Mouse (Mus musculus): ENCODE measurements around the gene Emc10. TPM values are rescaled to one million over a fixed set of nuclear protein-coding genes. Genes with fewer than 3 reads are reported as not detected.
A peak's percentile ranks its signal among the peaks of the same experiment; 100 is the strongest.

The Emc10 gene
- total RNA-seq, 1 experiment from 2014 or later = 44.3 TPM

GRCm38 (mm10) chr7:44469677-44470675 is 26.4 kb downstream of the Emc10 start:
- no peak for ATAC-seq (replicated peaks in 1 of 2; ENCODE audit: insufficient read depth in 1 of 2, low FRiP score in 2 of 2, low TSS enrichment in 1 of 2, low read depth in 1 of 2, poor library complexity in 2 of 2, severe bottlenecking in 2 of 2)

- ATAC-seq (replicated peaks in 1 of 2; ENCODE audit: insufficient read depth in 1 of 2, low FRiP score in 2 of 2, low TSS enrichment in 1 of 2, low read depth in 1 of 2, poor library complexity in 2 of 2, severe bottlenecking in 2 of 2) = no peak
Measured at GRCm38 (mm10) chr7:44468644-44469285, 27.6 kb downstream of the Emc10 start.

GRCm38 (mm10) chr7:44467811-44468411 is 28.4 kb downstream of the Emc10 start, which contains the start of gene Josd2:
Gene Josd2, plus strand, starts transcription at chr7:44467980.
- ATAC-seq (replicated peaks in 1 of 2; ENCODE audit: insufficient read depth in 1 of 2, low FRiP score in 2 of 2, low TSS enrichment in 1 of 2, low read depth in 1 of 2, poor library complexity in 2 of 2, severe bottlenecking in 2 of 2) = peak; percentile 94 to 96

GRCm38 (mm10) chr7:44466888-44467311 is 29.4 kb downstream of the Emc10 start:
- ATAC-seq (replicated peaks in 1 of 2; ENCODE audit: insufficient read depth in 1 of 2, low FRiP score in 2 of 2, low TSS enrichment in 1 of 2, low read depth in 1 of 2, poor library complexity in 2 of 2, severe bottlenecking in 2 of 2) = no peak

GRCm38 (mm10) chr7:44466006-44466887 is 30.1 kb downstream of the Emc10 start:
- ATAC-seq (replicated peaks in 1 of 2; ENCODE audit: insufficient read depth in 1 of 2, low FRiP score in 2 of 2, low TSS enrichment in 1 of 2, low read depth in 1 of 2, poor library complexity in 2 of 2, severe bottlenecking in 2 of 2) = no peak

GRCm38 (mm10) chr7:44465111-44465510 is 31.2 kb downstream of the Emc10 start, which contains the start of gene Aspdh:
Gene Aspdh, plus strand, starts transcription at chr7:44465391.
- no peak for ATAC-seq (replicated peaks in 1 of 2; ENCODE audit: insufficient read depth in 1 of 2, low FRiP score in 2 of 2, low TSS enrichment in 1 of 2, low read depth in 1 of 2, poor library complexity in 2 of 2, severe bottlenecking in 2 of 2)

GRCm38 (mm10) chr7:44464511-44464910 is 31.8 kb downstream of the Emc10 start:
- ATAC-seq (replicated peaks in 1 of 2; ENCODE audit: insufficient read depth in 1 of 2, low FRiP score in 2 of 2, low TSS enrichment in 1 of 2, low read depth in 1 of 2, poor library complexity in 2 of 2, severe bottlenecking in 2 of 2) = no peak

- no peak for ATAC-seq (replicated peaks in 1 of 2; ENCODE audit: insufficient read depth in 1 of 2, low FRiP score in 2 of 2, low TSS enrichment in 1 of 2, low read depth in 1 of 2, poor library complexity in 2 of 2, severe bottlenecking in 2 of 2)
Measured at GRCm38 (mm10) chr7:44463556-44464225, 32.6 kb downstream of the Emc10 start.

- ATAC-seq (replicated peaks in 1 of 2; ENCODE audit: insufficient read depth in 1 of 2, low FRiP score in 2 of 2, low TSS enrichment in 1 of 2, low read depth in 1 of 2, poor library complexity in 2 of 2, severe bottlenecking in 2 of 2) = no peak
Measured at GRCm38 (mm10) chr7:44463056-44463425, 33.3 kb downstream of the Emc10 start.

GRCm38 (mm10) chr7:44462218-44463055 is 33.9 kb downstream of the Emc10 start:
- peak; percentile 41 to 47; a peak in 2 of 4 replicates for ATAC-seq (replicated peaks in 1 of 2; ENCODE audit: insufficient read depth in 1 of 2, low FRiP score in 2 of 2, low TSS enrichment in 1 of 2, low read depth in 1 of 2, poor library complexity in 2 of 2, severe bottlenecking in 2 of 2)

- no peak for ATAC-seq (replicated peaks in 1 of 2; ENCODE audit: insufficient read depth in 1 of 2, low FRiP score in 2 of 2, low TSS enrichment in 1 of 2, low read depth in 1 of 2, poor library complexity in 2 of 2, severe bottlenecking in 2 of 2)
Measured at GRCm38 (mm10) chr7:44461503-44462217, 34.7 kb downstream of the Emc10 start.

- no peak for ATAC-seq (replicated peaks in 1 of 2; ENCODE audit: insufficient read depth in 1 of 2, low FRiP score in 2 of 2, low TSS enrichment in 1 of 2, low read depth in 1 of 2, poor library complexity in 2 of 2, severe bottlenecking in 2 of 2)
Measured at GRCm38 (mm10) chr7:44460767-44461502, 35.4 kb downstream of the Emc10 start.

GRCm38 (mm10) chr7:44460067-44460466 is 36.3 kb downstream of the Emc10 start:
- ATAC-seq (replicated peaks in 1 of 2; ENCODE audit: insufficient read depth in 1 of 2, low FRiP score in 2 of 2, low TSS enrichment in 1 of 2, low read depth in 1 of 2, poor library complexity in 2 of 2, severe bottlenecking in 2 of 2) = no peak

GRCm38 (mm10) chr7:44456302-44456701 is 40.0 kb downstream of the Emc10 start:
- no peak for ATAC-seq (replicated peaks in 1 of 2; ENCODE audit: insufficient read depth in 1 of 2, low FRiP score in 2 of 2, low TSS enrichment in 1 of 2, low read depth in 1 of 2, poor library complexity in 2 of 2, severe bottlenecking in 2 of 2)

GRCm38 (mm10) chr7:44453256-44453655 is 43.1 kb downstream of the Emc10 start:
- peak; percentile 63 to 74 for ATAC-seq (replicated peaks in 1 of 2; ENCODE audit: insufficient read depth in 1 of 2, low FRiP score in 2 of 2, low TSS enrichment in 1 of 2, low read depth in 1 of 2, poor library complexity in 2 of 2, severe bottlenecking in 2 of 2)
